Mouse (Mus musculus) liver, embryonic 14.5 days (tissue): ENCODE results near the gene Zmynd12.

ENCODE experiments used
- CTCF ChIP-seq: IDR thresholded peaks from 2 replicates; pipeline ENCODE4 v1.5.1; 2016; ENCODE audit warnings: antibody characterized with exemption, low read depth, control low read depth
- EP300 ChIP-seq: IDR thresholded peaks from 2 replicates; pipeline ENCODE4 v1.6.1; 2016; ENCODE audit warnings: antibody characterized with exemption, low read depth

- no peak for TF ChIP-seq CTCF
- TF ChIP-seq EP300, result no peak
Observed at GRCm38 (mm10) chr4:119473150-119473549, 50.5 kb downstream of the Zmynd12 start.
